Mouse (Mus musculus) heart, adult 2 months (tissue): Measurements from ENCODE around the gene Lhpp. TPM values are rescaled to one million over a fixed set of nuclear protein-coding genes. Genes with fewer than 3 reads are reported as not detected.

Experiments used
- DNase-seq, 2 experiments: peaks; one replicate each; pipeline ENCODE4 v3.0.0; 2021
- H3K27ac ChIP-seq: fragments of 200-600 bp; 2 replicates; pipeline ENCODE4 v1.8.1; 2022
- H3K27me3 ChIP-seq: fragments of 200-500 bp; 2 replicates; pipeline ENCODE4 v1.6.1; 2012; ENCODE audit warnings: mild to moderate bottlenecking, low read length, inconsistent platforms, mixed read lengths; ENCODE audit not compliant: control insufficient read depth, insufficient read depth
- H3K36me3 ChIP-seq: fragments of 200-500 bp; 2 replicates; pipeline ENCODE4 v1.6.1; 2012; ENCODE audit warnings: low read length, inconsistent platforms; ENCODE audit not compliant: control insufficient read depth, insufficient read depth
- H3K4me1 ChIP-seq: fragments of 200-500 bp; 2 replicates; pipeline ENCODE4 v1.6.1; 2011; ENCODE audit warnings: low read length; ENCODE audit not compliant: control insufficient read depth, insufficient read depth
- H3K4me3 ChIP-seq: fragments of 200-600 bp; 2 replicates; pipeline ENCODE4 v1.8.1; 2022
- H3K79me2 ChIP-seq: fragments of 200-500 bp; replicated peaks from 2 replicates; pipeline ENCODE4 v1.6.1; 2012; ENCODE audit warnings: mild to moderate bottlenecking, inconsistent platforms, low read length, moderate library complexity, mixed read lengths; ENCODE audit not compliant: control insufficient read depth, insufficient read depth
- H3K9ac ChIP-seq: fragments of 200-500 bp; 2 replicates; pipeline ENCODE4 v1.6.1; 2012; ENCODE audit warnings: low read depth, mild to moderate bottlenecking, control low read depth, inconsistent platforms, low read length, mixed read lengths
- CTCF ChIP-seq: fragments of 200-600 bp; IDR thresholded peaks from 2 replicates; pipeline ENCODE4 v1.8.1; 2022; ENCODE audit warnings: antibody characterized with exemption, mild to moderate bottlenecking, moderate library complexity
- EP300 ChIP-seq: fragments of 200-500 bp; IDR thresholded peaks from 2 replicates; pipeline ENCODE4 v1.6.1; 2011; ENCODE audit warnings: low read depth, low read length, control low read depth; ENCODE audit not compliant: insufficient read depth
- POLR2A ChIP-seq: fragments of 200-500 bp; IDR thresholded peaks from 2 replicates; pipeline ENCODE4 v1.6.1; 2011; ENCODE audit warnings: mild to moderate bottlenecking, low read depth, low read length, control low read depth; ENCODE audit not compliant: insufficient read depth
- WGBS: fragments of 180-500 bp; shearing (Covaris S2); methylation state at CpG from one replicate; pipeline ENCODE4 v1.1.7; 2018; 5-methylcytosine and 5-hydroxymethylcytosine counted together
- intact Hi-C: fragments of 180-260 bp; cut with DNase I; formaldehyde crosslinking; loops from one replicate; pipeline ENCODE4 v1.15.1; 2025
- polyA plus RNA-seq: library from polyadenylated mRNA; depleted of rRNA; stranded (reverse); fragments of >200 nt; gene quantifications from 2 replicates; pipeline ENCODE4 v1.2.3, GENCODE M21; 2012
- total RNA-seq, 2 experiments: library from RNA; stranded (reverse); gene quantifications; 2 replicates each; pipeline ENCODE4 v1.2.3; 2021

Lhpp gene
- total and polyA plus RNA-seq, 3 experiments = 13.8 to 22.0 (median 13.9) TPM

DNA sequence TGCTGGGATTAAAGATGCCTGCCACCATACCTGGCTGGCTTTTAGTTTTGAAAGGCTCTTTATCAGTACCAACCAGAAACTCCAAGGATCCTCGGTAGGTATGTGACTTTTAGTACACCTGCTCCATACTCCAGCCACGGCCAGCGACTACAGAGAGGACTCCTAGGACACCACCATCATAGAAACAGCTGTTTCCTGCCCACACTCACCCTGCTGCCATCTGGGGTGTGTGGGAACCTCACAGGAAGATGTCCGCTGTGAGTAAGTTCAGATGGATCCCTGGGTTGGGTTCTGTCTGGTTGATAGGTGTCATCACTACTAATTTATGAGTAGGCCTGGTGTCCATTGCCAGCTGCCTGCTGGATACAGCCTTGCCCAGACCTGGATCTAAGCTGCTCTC, 88.3 kb downstream of the Lhpp start:
- no peaks in the 10 kb centered on the region for H3K79me2 ChIP-seq
- no peak overlapping the region for H3K4me3 ChIP-seq
- no peak for TF ChIP-seq POLR2A
- TF ChIP-seq CTCF = no peak
- no peak for TF ChIP-seq EP300
- peaks cover 6% of the 10 kb centered on the region for H3K4me1 ChIP-seq
- no peaks in the 10 kb centered on the region for H3K36me3 ChIP-seq
- WGBS = 61% methylated on average over 4 of the region's 4 CpGs
- no peak overlapping the region for H3K27ac ChIP-seq
- intact Hi-C loops = no loop called here
- no peak for DNase-seq
- no peaks in the 10 kb centered on the region for H3K27me3 ChIP-seq
- no peak overlapping the region for H3K9ac ChIP-seq

DNA sequence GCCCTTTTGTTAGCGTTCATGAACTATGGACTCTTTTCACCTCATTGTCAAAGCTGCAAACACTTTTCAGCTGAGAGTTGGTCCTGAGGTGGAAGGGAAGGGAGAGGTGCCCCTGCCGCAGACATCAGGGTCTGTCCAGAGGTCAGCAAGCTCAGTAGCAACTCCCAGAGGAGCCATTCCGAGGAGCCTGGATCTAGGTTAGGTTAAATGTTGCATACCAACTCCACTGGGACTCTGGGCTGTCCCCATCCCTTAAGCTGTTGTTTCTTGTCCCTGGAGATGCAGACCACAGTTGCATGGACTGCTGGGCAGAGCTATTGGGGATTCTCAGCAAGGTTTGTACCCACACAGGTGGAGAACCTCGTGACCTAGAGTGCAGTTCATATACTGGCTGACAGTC, 88.7 kb downstream of the Lhpp start:
- Histone ChIP-seq H3K4me3 (no peak overlapping the region), H3K36me3 (no peaks in the 10 kb centered on the region), H3K27me3 (no peaks in the 10 kb centered on the region), H3K27ac (no peak overlapping the region), H3K4me1 (peaks cover 9% of the 10 kb centered on the region), H3K79me2 (no peaks in the 10 kb centered on the region), H3K9ac (no peak overlapping the region)
- no peak for TF ChIP-seq POLR2A
- TF ChIP-seq EP300 = no peak
- no peak for TF ChIP-seq CTCF
- no peak for DNase-seq
- intact Hi-C loops = no loop called here
- WGBS = 75% methylated on average over 4 of the region's 4 CpGs

DNA sequence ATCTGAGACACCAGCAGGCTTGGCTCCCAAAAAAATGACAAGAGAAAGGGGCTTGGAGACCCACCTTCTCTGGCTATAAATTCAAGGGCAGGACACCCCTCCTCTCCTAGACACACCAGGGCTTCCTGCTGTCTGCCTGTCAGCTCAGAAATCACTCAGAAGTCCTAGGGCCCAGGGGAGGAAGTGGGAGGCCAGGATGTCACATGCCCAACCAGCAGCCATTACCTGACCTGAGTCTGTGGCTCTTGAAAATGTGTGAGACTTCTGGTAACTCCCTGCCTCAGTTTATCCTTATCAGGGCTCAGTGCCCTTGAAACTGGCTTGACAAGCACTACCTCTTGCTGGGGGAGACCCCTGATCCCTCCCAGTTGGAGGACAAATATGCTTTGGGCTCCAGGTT, 89.2 kb downstream of the Lhpp start:
- H3K4me1 ChIP-seq = peaks cover 12% of the 10 kb centered on the region

DNA sequence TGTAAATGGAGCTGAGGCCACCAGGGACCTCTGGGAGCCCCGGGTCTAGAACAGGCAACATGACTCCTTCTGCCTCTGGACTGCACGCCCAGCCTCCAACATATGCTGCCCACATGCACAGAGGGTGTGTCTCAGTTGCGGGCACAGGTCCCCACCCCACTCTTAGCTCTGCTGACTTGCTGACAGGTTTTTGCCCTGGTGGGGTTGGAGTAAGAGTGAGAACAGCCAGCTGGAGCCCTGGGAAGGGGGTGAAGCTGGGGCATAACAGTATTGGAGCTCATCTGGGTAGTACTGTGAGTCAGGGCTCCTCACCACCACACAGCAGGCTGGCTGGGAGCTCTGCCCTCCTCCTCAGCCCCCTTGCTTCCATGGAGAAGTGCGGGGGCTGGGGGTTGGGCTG, 89.7 kb downstream of the Lhpp start:
- 78% methylated on average over 4 of the region's 4 CpGs for WGBS
- intact Hi-C loops = no loop called here
- H3K9ac ChIP-seq = no peak overlapping the region
- peaks cover 14% of the 10 kb centered on the region for H3K4me1 ChIP-seq
- H3K27me3 ChIP-seq = no peaks in the 10 kb centered on the region
- H3K27ac ChIP-seq = peak overlapping the region; percentile 9; the same call in 1 of the 2 replicates
- TF ChIP-seq EP300 (no peak), CTCF (no peak), POLR2A (no peak)
- DNase-seq = no peak
- no peak overlapping the region for H3K4me3 ChIP-seq
- H3K79me2 ChIP-seq = no peaks in the 10 kb centered on the region
- no peaks in the 10 kb centered on the region for H3K36me3 ChIP-seq

More for the DNA sequence above, 89.2 kb downstream of the Lhpp start:
- TF ChIP-seq CTCF = no peak
- no peak for TF ChIP-seq POLR2A
- Histone ChIP-seq H3K79me2 (no peaks in the 10 kb centered on the region), H3K36me3 (no peaks in the 10 kb centered on the region), H3K9ac (no peak overlapping the region), H3K4me3 (no peak overlapping the region), H3K27ac (peak overlapping the region; percentile 9; the same call in 1 of the 2 replicates), H3K27me3 (no peaks in the 10 kb centered on the region)
- no peak for DNase-seq
- intact Hi-C loops = no loop called here

DNA sequence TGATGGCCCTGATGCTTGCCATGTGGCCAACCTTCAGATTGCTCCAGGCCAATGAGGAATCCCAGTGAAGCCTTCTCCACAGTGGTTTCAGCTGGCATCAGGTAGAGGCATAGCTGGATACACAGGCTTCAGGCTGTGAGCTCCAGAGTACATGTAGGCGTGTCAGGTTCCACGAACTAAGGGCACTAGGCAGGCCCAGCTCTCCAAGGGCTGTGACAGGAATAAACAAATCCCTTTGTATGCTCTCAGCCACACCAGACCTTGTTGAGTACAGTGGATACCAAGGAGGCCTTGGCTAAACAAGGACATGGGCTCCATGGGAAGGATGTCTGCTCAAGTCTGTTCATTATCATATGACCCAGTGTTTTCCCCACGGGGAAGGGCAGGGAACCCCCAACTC, 91.0 kb downstream of the Lhpp start:
- Histone ChIP-seq H3K36me3 (no peaks in the 10 kb centered on the region), H3K27me3 (no peaks in the 10 kb centered on the region), H3K4me3 (no peak overlapping the region), H3K79me2 (no peaks in the 10 kb centered on the region), H3K4me1 (peaks cover 14% of the 10 kb centered on the region), H3K9ac (no peak overlapping the region), H3K27ac (no peak overlapping the region)
- intact Hi-C loops = no loop called here
- TF ChIP-seq CTCF = no peak
- no peak for TF ChIP-seq POLR2A
- TF ChIP-seq EP300 = no peak
- DNase-seq = no peak
- 82% methylated on average over 3 of the region's 3 CpGs for WGBS

DNA sequence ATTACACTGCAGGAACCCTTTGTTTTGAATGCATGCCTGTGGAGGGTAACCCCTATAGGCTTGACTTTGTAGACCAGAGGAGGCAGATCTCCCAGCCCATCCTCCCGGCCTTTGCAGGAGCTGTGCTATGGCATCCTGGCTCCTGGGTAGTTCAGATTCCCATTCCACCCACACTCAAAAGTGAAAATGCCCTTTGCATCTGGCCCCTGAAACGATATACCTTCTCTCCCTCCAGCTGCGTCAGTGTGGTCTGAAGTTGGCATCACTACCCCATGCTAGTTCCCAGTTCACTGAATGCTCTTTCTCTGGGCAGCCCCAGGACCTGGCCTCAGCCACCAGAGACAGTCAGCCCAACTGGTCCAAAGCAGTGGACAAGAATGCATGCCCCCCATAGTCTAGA, 91.6 kb downstream of the Lhpp start:
- Histone ChIP-seq H3K27ac (no peak overlapping the region), H3K27me3 (no peaks in the 10 kb centered on the region), H3K4me3 (no peak overlapping the region), H3K4me1 (peaks cover 14% of the 10 kb centered on the region), H3K79me2 (no peaks in the 10 kb centered on the region), H3K9ac (no peak overlapping the region), H3K36me3 (no peaks in the 10 kb centered on the region)
- TF ChIP-seq EP300 = no peak
- TF ChIP-seq POLR2A = no peak
- TF ChIP-seq CTCF = no peak
- DNase-seq = no peak
- WGBS = 97% methylated on average over 3 of the region's 3 CpGs
- intact Hi-C loops = no loop called here
